Mouse (Mus musculus): ENCODE results near the gene Ckb. TPM values are rescaled to one million over a fixed set of nuclear protein-coding genes. Genes with fewer than 3 reads are reported as not detected.

The Ckb gene
- total and polyA plus RNA-seq, 3 experiments = 0.08 TPM; not detected in 2

GRCm38 (mm10) chr12:111703301-111703700, 31.2 kb upstream of the Ckb start:
- H3K36me3 ChIP-seq (ENCODE audit: control insufficient read depth in 1 of 2, insufficient read depth in 2 of 2, low read length in 2 of 2) = no peaks in the 10 kb centered on the region

GRCm38 (mm10) chr12:111700920-111701458, 28.9 kb upstream of the Ckb start:
- Histone ChIP-seq H3K9me3 (replicated peaks; ENCODE audit: insufficient read depth, low read length) (no peaks in the 10 kb centered on the region), H3K4me1 (ENCODE audit: control insufficient read depth in 1 of 2, insufficient read depth in 2 of 2, low read length in 2 of 2) (no peaks in the 10 kb centered on the region), H3K4me3 (ENCODE audit: control insufficient read depth in 1 of 2, insufficient read depth in 1 of 2, low read depth in 2 of 2, low read length in 2 of 2) (no peak overlapping the region), H3K27me3 (ENCODE audit: control insufficient read depth in 1 of 2, insufficient read depth in 2 of 2, low read length in 2 of 2) (no peaks in the 10 kb centered on the region), H3K36me3 (ENCODE audit: control insufficient read depth in 1 of 2, insufficient read depth in 2 of 2, low read length in 2 of 2) (no peaks in the 10 kb centered on the region), H3K9ac (ENCODE audit: control insufficient read depth, low read depth, low read length, poor library complexity, severe bottlenecking) (no peak overlapping the region), H3K27ac (ENCODE audit: control insufficient read depth, low read depth, low read length) (no peak overlapping the region), H3K79me2 (ENCODE audit: control insufficient read depth, insufficient read depth, low read length, poor library complexity) (no peaks in the 10 kb centered on the region)
- TF ChIP-seq ZKSCAN1 (IDR thresholded peaks at IDR 0.05; ENCODE audit: low read depth, low read length) (no peak), RCOR1 (IDR thresholded peaks at IDR 0.05; ENCODE audit: low read depth, low read length) (no peak), GATA1 (IDR thresholded peaks at IDR 0.05; ENCODE audit: low read depth, low read length) (no peak), HCFC1 (IDR thresholded peaks at IDR 0.05; ENCODE audit: low read depth, low read length) (no peak), E2F4 (IDR thresholded peaks at IDR 0.05; ENCODE audit: borderline replicate concordance, low read depth, low read length) (no peak), NRF1 (IDR thresholded peaks at IDR 0.05; ENCODE audit: insufficient read depth, low read depth, low read length, poor library complexity, severe bottlenecking) (no peak)
- DNase-seq (ENCODE audit: low read depth, low spot score) = no peak

More at GRCm38 (mm10) chr12:111703301-111703700, 31.2 kb upstream of the Ckb start:
- H3K4me1 ChIP-seq (ENCODE audit: control insufficient read depth in 1 of 2, insufficient read depth in 2 of 2, low read length in 2 of 2) = no peaks in the 10 kb centered on the region
- no peaks in the 10 kb centered on the region for H3K79me2 ChIP-seq (ENCODE audit: control insufficient read depth, insufficient read depth, low read length, poor library complexity)
- no peak overlapping the region for H3K27ac ChIP-seq (ENCODE audit: control insufficient read depth, low read depth, low read length)
- no peak for DNase-seq (ENCODE audit: low read depth, low spot score)
- TF ChIP-seq CHD2 (IDR thresholded peaks at IDR 0.05; ENCODE audit: low read length) (no peak), MXI1 (IDR thresholded peaks at IDR 0.05; ENCODE audit: low read depth, low read length) (no peak)
- no peaks in the 10 kb centered on the region for H3K9me3 ChIP-seq (replicated peaks; ENCODE audit: insufficient read depth, low read length)
- no peak overlapping the region for H3K9ac ChIP-seq (ENCODE audit: control insufficient read depth, low read depth, low read length, poor library complexity, severe bottlenecking)
- no peak overlapping the region for H3K4me3 ChIP-seq (ENCODE audit: control insufficient read depth in 1 of 2, insufficient read depth in 1 of 2, low read depth in 2 of 2, low read length in 2 of 2)
- no peaks in the 10 kb centered on the region for H3K27me3 ChIP-seq (ENCODE audit: control insufficient read depth in 1 of 2, insufficient read depth in 2 of 2, low read length in 2 of 2)

- Histone ChIP-seq H3K27me3 (ENCODE audit: control insufficient read depth in 1 of 2, insufficient read depth in 2 of 2, low read length in 2 of 2) (no peaks in the 10 kb centered on the region), H3K27ac (ENCODE audit: control insufficient read depth, low read depth, low read length) (no peak overlapping the region), H3K79me2 (ENCODE audit: control insufficient read depth, insufficient read depth, low read length, poor library complexity) (no peaks in the 10 kb centered on the region), H3K4me3 (ENCODE audit: control insufficient read depth in 1 of 2, insufficient read depth in 1 of 2, low read depth in 2 of 2, low read length in 2 of 2) (no peak overlapping the region), H3K9ac (ENCODE audit: control insufficient read depth, low read depth, low read length, poor library complexity, severe bottlenecking) (no peak overlapping the region), H3K4me1 (ENCODE audit: control insufficient read depth in 1 of 2, insufficient read depth in 2 of 2, low read length in 2 of 2) (no peaks in the 10 kb centered on the region), H3K36me3 (ENCODE audit: control insufficient read depth in 1 of 2, insufficient read depth in 2 of 2, low read length in 2 of 2) (no peaks in the 10 kb centered on the region), H3K9me3 (replicated peaks; ENCODE audit: insufficient read depth, low read length) (no peaks in the 10 kb centered on the region)
- TF ChIP-seq MAZ (IDR thresholded peaks at IDR 0.05; ENCODE audit: low read depth, low read length) (no peak), KAT2A (conservative IDR thresholded peaks at IDR 0.05; ENCODE audit: low read depth, low read length) (no peak), EP300 (IDR thresholded peaks at IDR 0.05; ENCODE audit: low read depth in 1 of 2, low read length in 2 of 2) (no peak), GABPA (IDR thresholded peaks at IDR 0.05; ENCODE audit: low read depth, low read length) (no peak), MYC (IDR thresholded peaks at IDR 0.05; ENCODE audit: low read depth, low read length) (no peak), TCF12 (IDR thresholded peaks at IDR 0.05; ENCODE audit: low read depth, low read length) (no peak), UBTF (IDR thresholded peaks at IDR 0.05; ENCODE audit: borderline replicate concordance, insufficient read depth, low read depth, low read length) (no peak)
- no peak for DNase-seq (ENCODE audit: low read depth, low spot score)
Measured at GRCm38 (mm10) chr12:111699542-111699941, 27.4 kb upstream of the Ckb start.
